Mouse (Mus musculus) monocyte, adult 59 days (primary cell): ENCODE results near the gene Defb22. TPM values are rescaled to one million over a fixed set of nuclear protein-coding genes. Genes with fewer than 3 reads are reported as not detected.

Experiments used
- total RNA-seq, 2 experiments: library from RNA; stranded (reverse); gene quantifications; one replicate each; pipeline ENCODE4 v1.2.4; 2023

The Defb22 gene
- not detected for total RNA-seq

DNA sequence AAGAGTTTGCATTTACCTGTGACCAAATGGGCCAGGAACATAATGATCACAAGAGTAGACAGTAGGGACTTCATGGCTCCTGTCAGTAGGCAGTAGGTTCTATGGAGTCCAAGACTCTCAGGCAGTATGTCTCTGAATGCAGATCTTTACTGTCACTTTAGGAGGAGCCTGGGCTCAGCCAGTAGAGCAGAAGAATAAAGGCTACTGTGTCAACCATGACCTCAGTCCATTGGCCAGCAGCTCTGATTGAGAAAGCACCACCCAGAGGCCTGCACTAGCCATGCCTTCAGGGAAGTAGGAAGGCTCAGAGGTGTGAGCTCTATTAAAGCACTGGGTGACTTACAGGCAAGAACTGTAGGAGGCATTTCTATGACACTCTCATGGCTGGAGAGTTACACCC, at the start of gene Defb22:
TSS of gene Defb22 (minus strand) at position 101 of the 400 bp plus-strand sequence.

DNA sequence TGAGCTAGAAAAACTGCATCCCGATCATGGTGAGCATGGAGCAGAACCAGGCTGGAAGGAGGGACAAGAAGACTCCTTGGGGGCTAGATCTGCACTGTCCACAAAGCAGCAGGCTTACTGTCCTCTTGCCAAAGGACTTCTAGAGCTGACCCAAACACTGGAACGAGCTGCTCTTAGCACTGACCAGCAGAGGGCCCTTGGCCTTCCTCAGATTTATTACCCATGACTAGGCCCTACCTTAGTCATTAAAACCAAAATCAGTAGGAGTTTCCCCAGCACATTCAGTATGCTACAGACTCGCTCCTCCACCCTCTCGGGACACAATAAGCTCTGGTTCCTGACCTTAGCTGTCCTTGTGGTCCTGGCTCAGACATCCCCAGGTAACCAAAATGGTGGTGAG, 28.0 kb upstream of the Defb22 start, which contains the start of gene Defb28:
TSS of gene Defb28 (plus strand) at position 275 of the 400 bp plus-strand sequence.

GRCm38 (mm10) chr2:152511592-152511991, 21.7 kb upstream of the Defb22 start, which contains the start of gene Defb26:
TSS of gene Defb26 (minus strand) at chr2:152511692.

DNA sequence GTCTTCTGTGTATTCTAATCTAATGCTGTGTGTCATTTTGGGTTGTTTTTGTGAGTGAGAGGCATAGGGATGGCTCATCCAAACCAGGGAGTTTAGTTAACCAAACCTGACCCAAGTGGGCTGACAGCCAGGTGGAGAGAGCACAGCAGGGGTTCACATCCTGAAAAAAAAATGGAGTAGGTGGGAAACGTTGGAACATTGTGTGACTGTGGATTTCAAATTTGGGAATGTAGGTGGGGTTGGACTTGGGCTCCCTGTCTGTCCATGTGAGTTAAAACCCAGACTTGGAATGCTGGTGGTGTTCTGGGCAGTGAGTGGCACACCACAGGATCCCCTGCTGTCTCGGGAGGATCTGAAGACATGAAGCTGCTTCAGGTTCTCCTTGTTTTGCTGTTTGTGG, 13.2 kb downstream of the Defb22 start, which contains the start of gene Defb20:
TSS of gene Defb20 (plus strand) at position 301 of the 400 bp plus-strand sequence.

GRCm38 (mm10) chr2:152464570-152465150, 25.3 kb downstream of the Defb22 start, which contains the start of gene Defb23:
TSS of gene Defb23 (minus strand) at chr2:152464620.

Other genes starting within 250 kb of the Defb22 start
- gene Tbc1d20, start 196.3 kb downstream of the Defb22 start, total RNA-seq = 10 to 100 TPM; 68.5 to 81.4 TPM
- 100 to 1,000 TPM; 122 to 141 TPM for gene Rbck1, start 157.5 kb downstream of the Defb22 start, total RNA-seq
- gene Trib3, start 146.1 kb downstream of the Defb22 start, total RNA-seq = 1 to 10 TPM; 1.7 to 2.0 TPM
- gene Nrsn2, start 113.5 kb downstream of the Defb22 start, total RNA-seq = not detected
- under 1 TPM; 0.37 to 0.52 TPM for gene Sox12, start 92.1 kb downstream of the Defb22 start, total RNA-seq
- gene Zcchc3, start 75.1 kb downstream of the Defb22 start, total RNA-seq = 1 to 10 TPM; 1.0 to 1.7 TPM
- not detected for gene 6820408C15Rik, start 74.6 kb downstream of the Defb22 start, total RNA-seq
- not detected for gene Defb23, start 25.5 kb downstream of the Defb22 start, total RNA-seq
- not detected for gene Defb20, start 13.1 kb downstream of the Defb22 start, total RNA-seq
- gene Defb26, start 21.6 kb upstream of the Defb22 start, total RNA-seq = not detected
- not detected for gene Defb28, start 28.1 kb upstream of the Defb22 start, total RNA-seq
- gene Defb29, start 50.0 kb upstream of the Defb22 start, total RNA-seq = not detected
- not detected for gene Gm17416, start 79.2 kb upstream of the Defb22 start, total RNA-seq
- not detected for gene Defb21, start 82.6 kb upstream of the Defb22 start, total RNA-seq
- not detected for gene Defb19, start 90.2 kb upstream of the Defb22 start, total RNA-seq
- not detected for gene Defb45, start 109.3 kb upstream of the Defb22 start, total RNA-seq
- gene Defb36, start 114.2 kb upstream of the Defb22 start, total RNA-seq = not detected
- not detected for gene Defb25, start 132.9 kb upstream of the Defb22 start, total RNA-seq
- gene Rem1, start 136.8 kb upstream of the Defb22 start, total RNA-seq = 10 to 100 TPM; 15.8 to 19.4 TPM
- 100 to 1,000 TPM; 186 to 191 TPM for gene H13, start 179.3 kb upstream of the Defb22 start, total RNA-seq
- gene Mcts2, start 196.9 kb upstream of the Defb22 start, total RNA-seq = 10 to 100 TPM; 21.4 to 22.3 TPM
- gene Id1, start 246.1 kb upstream of the Defb22 start, total RNA-seq = 10 to 100 TPM; 46.4 to 77.6 TPM